Mouse (Mus musculus): ENCODE results near the gene Agpat4. TPM values are rescaled to one million over a fixed set of nuclear protein-coding genes. Genes with fewer than 3 reads are reported as not detected.
"Not testable (repeated sequence)": the region's sequence is repeated elsewhere in the genome, so short reads cannot be mapped to it uniquely, and the experiment has no call there.

The Agpat4 gene
- polyA plus RNA-seq, 1 experiment from 2014 or later = 26.5 TPM

DNA sequence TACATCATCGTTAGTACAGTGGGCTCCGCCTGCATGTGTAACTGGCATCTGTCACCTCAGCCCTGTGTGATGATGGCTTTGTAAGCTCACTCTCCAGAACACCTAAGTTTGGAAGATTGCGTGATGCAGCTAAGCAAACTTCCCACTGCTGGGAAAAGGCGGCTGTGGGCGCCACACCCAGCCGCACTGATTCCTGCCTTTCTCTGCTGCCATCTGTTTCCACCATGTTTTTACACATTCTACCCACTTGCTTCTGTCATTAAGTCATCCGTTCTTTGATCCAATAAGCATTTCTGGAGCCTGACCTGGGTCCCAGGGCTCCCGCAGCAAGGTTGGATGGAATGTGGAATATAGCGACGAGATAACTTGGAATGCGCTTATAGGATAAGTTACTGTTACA is 93.4 kb downstream of the Agpat4 start:
- Histone ChIP-seq H3K36me3 (ENCODE audit: control insufficient read depth, insufficient read depth, low read length) (peaks cover 43% of the 10 kb centered on the region), H3K4me1 (ENCODE audit: control insufficient read depth, insufficient read depth, low read length) (0 out of 2 replicates have a peak, but pooled peaks cover 3% of the 10 kb centered on the region)
- WGBS = 93% methylated on average over 11 of the region's 11 CpGs

DNA sequence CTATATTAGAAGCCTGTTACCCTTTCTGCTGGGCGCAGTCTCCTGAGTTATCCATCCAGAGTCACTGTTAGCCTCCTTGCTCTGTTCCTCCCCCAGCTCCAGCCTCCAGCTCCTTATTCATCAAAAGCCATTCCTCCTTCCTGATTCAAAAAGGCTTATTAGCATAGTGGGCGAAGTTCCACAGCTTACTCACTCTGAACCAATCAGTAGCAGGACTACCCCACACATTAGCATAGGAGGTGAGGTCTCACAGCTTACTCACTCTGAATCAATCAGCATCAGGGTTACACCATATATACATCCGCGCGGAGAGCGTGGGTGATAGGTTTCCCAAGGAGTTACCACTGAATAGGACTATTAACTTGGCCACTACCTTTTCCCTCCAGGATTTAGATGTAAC is 93.8 kb downstream of the Agpat4 start:
- H3K4me3 ChIP-seq (ENCODE audit: low read length) = no peak overlapping the region
- no peaks in the 10 kb centered on the region for H3K4me1 ChIP-seq (ENCODE audit: control insufficient read depth, insufficient read depth, low read length)
- H3K27ac ChIP-seq (ENCODE audit: low read depth, low read length) = no peak overlapping the region
- no peaks in the 10 kb centered on the region for H3K27me3 ChIP-seq (ENCODE audit: control insufficient read depth, insufficient read depth, low read length)
- WGBS = 86% methylated on average over 6 of the region's 6 CpGs
- H3K9ac ChIP-seq (ENCODE audit: low read depth, low read length) = no peak overlapping the region
- no peaks in the 10 kb centered on the region for H3K9me3 ChIP-seq (ENCODE audit: control insufficient read depth, low read length)
- ATAC-seq (ENCODE audit: low FRiP score, low TSS enrichment) = no peak
- no peak overlapping the region for H3K4me2 ChIP-seq (replicated peaks; ENCODE audit: low read depth, low read length)
- H3K36me3 ChIP-seq (ENCODE audit: control insufficient read depth, insufficient read depth, low read length) = peaks cover 47% of the 10 kb centered on the region

More for the DNA sequence above, 93.4 kb downstream of the Agpat4 start:
- Histone ChIP-seq H3K27ac (ENCODE audit: low read depth, low read length) (no peak overlapping the region), H3K4me3 (ENCODE audit: low read length) (no peak overlapping the region), H3K9ac (ENCODE audit: low read depth, low read length) (no peak overlapping the region), H3K27me3 (ENCODE audit: control insufficient read depth, insufficient read depth, low read length) (no peaks in the 10 kb centered on the region), H3K4me2 (replicated peaks; ENCODE audit: low read depth, low read length) (no peak overlapping the region), H3K9me3 (ENCODE audit: control insufficient read depth, low read length) (no peaks in the 10 kb centered on the region)
- no peak for ATAC-seq (ENCODE audit: low FRiP score, low TSS enrichment)

DNA sequence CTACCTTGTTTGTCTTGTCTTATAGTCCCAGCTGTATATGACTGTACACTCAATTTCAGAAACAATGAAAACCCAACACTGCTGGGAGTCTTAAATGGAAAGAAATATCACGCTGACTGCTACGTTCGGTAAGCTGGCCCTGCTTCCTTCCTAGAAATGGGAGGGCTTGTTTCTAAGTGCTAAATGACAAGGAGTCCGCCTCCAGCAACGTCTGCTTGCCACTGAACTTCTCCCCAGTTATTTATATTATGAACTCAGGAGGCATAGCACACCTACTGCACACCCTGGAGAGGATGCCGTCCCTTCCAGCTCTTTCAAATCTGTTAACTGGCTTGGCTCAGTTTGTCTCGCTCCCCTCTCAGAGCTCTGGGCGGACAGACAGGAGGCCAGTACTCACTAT is 94.9 kb downstream of the Agpat4 start:
- no peak overlapping the region for H3K4me3 ChIP-seq (ENCODE audit: low read length)
- H3K36me3 ChIP-seq (ENCODE audit: control insufficient read depth, insufficient read depth, low read length) = peaks cover 56% of the 10 kb centered on the region
- no peak overlapping the region for H3K9ac ChIP-seq (ENCODE audit: low read depth, low read length)
- no peak overlapping the region for H3K4me2 ChIP-seq (replicated peaks; ENCODE audit: low read depth, low read length)
- H3K27ac ChIP-seq (ENCODE audit: low read depth, low read length) = no peak overlapping the region
- no peaks in the 10 kb centered on the region for H3K9me3 ChIP-seq (ENCODE audit: control insufficient read depth, low read length)
- no peak for ATAC-seq (ENCODE audit: low FRiP score, low TSS enrichment)
- 89% methylated on average over 8 of the region's 8 CpGs for WGBS
- H3K4me1 ChIP-seq (ENCODE audit: control insufficient read depth, insufficient read depth, low read length) = no peaks in the 10 kb centered on the region
- H3K27me3 ChIP-seq (ENCODE audit: control insufficient read depth, insufficient read depth, low read length) = no peaks in the 10 kb centered on the region

DNA sequence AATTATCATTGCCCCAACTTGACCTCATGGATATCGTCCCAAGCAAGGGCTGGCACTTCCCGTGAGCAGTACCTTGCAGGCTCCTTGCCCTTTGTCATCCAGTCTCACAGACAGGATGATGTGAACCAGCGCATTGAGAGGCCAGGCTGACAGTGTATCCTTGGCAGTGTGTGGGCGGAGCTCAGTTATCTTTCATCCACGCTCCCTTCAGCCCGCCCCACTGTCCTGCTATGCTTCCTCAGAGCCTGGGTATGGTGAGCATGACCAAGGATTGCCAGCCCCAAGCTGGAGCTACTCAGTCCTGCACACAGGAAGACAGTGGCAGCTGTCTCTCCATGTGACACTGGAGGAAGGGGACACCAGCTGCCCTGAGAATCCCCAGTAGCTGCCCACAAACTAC is 97.7 kb downstream of the Agpat4 start:
- no peak overlapping the region for H3K4me2 ChIP-seq (replicated peaks; ENCODE audit: low read depth, low read length)
- no peaks in the 10 kb centered on the region for H3K9me3 ChIP-seq (ENCODE audit: control insufficient read depth, low read length)
- H3K27ac ChIP-seq (ENCODE audit: low read depth, low read length) = no peak overlapping the region
- peaks cover 63% of the 10 kb centered on the region for H3K36me3 ChIP-seq (ENCODE audit: control insufficient read depth, insufficient read depth, low read length)
- 68% methylated on average over 6 of the region's 6 CpGs for WGBS
- H3K9ac ChIP-seq (ENCODE audit: low read depth, low read length) = no peak overlapping the region
- H3K4me1 ChIP-seq (ENCODE audit: control insufficient read depth, insufficient read depth, low read length) = no peaks in the 10 kb centered on the region
- ATAC-seq (ENCODE audit: low FRiP score, low TSS enrichment) = no peak
- H3K27me3 ChIP-seq (ENCODE audit: control insufficient read depth, insufficient read depth, low read length) = no peaks in the 10 kb centered on the region
- no peak overlapping the region for H3K4me3 ChIP-seq (ENCODE audit: low read length)

DNA sequence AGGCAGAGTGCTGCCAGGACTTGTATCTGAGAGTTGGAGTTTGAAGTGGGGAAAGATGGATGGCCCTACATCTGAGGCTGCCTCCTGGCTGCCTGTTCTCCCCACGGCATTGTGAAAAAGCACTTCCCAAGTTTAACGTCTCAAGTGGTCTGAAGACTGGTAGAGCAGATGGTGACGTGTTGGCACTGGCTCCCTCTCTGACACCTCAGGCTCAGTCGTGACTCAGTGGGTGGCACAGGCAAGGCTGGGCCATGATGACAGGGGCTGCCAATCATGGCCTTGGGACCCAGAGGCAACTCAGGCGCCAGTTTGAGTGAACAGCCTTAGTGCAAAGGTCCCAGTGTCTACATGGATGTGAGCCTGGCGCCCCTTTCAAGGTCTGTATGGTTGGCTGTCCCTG is 103.4 kb downstream of the Agpat4 start:
- 39% methylated on average over 6 of the region's 6 CpGs for WGBS
- peaks cover 46% of the 10 kb centered on the region for H3K36me3 ChIP-seq (ENCODE audit: control insufficient read depth, insufficient read depth, low read length)
- no peak overlapping the region for H3K4me3 ChIP-seq (ENCODE audit: low read length)
- no peaks in the 10 kb centered on the region for H3K9me3 ChIP-seq (ENCODE audit: control insufficient read depth, low read length)
- no peaks in the 10 kb centered on the region for H3K27me3 ChIP-seq (ENCODE audit: control insufficient read depth, insufficient read depth, low read length)
- H3K4me1 ChIP-seq (ENCODE audit: control insufficient read depth, insufficient read depth, low read length) = no peaks in the 10 kb centered on the region
- H3K4me2 ChIP-seq (replicated peaks; ENCODE audit: low read depth, low read length) = no peak overlapping the region
- no peak for ATAC-seq (ENCODE audit: low FRiP score, low TSS enrichment)
- H3K27ac ChIP-seq (ENCODE audit: low read depth, low read length) = no peak overlapping the region
- H3K9ac ChIP-seq (ENCODE audit: low read depth, low read length) = no peak overlapping the region

DNA sequence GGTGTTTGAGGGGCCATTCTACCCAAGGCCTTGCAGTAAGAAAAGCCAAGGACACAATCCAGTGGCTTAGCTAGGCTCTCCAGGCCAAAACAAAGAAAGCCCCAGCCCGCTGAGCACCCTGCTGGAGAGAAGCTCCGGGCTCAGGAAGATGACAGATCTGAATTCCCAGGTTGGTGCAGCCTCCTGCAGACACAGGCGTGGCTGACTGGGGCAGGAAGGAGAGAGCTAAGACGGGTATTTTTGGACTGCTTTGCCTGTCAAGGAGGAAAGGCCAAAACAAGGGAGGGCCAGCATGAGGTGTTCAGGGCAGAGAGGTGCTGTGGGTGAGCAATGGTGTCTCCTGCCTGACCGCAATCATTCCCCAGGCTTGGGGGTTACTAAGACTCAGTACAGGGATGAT is 105.2 kb downstream of the Agpat4 start:
- Histone ChIP-seq H3K4me2 (replicated peaks; ENCODE audit: low read depth, low read length) (no peak overlapping the region), H3K36me3 (ENCODE audit: control insufficient read depth, insufficient read depth, low read length) (peaks cover 50% of the 10 kb centered on the region), H3K4me1 (ENCODE audit: control insufficient read depth, insufficient read depth, low read length) (no peaks in the 10 kb centered on the region), H3K9me3 (ENCODE audit: control insufficient read depth, low read length) (no peaks in the 10 kb centered on the region), H3K27me3 (ENCODE audit: control insufficient read depth, insufficient read depth, low read length) (no peaks in the 10 kb centered on the region), H3K27ac (ENCODE audit: low read depth, low read length) (no peak overlapping the region), H3K4me3 (ENCODE audit: low read length) (no peak overlapping the region), H3K9ac (ENCODE audit: low read depth, low read length) (no peak overlapping the region)
- WGBS = 58% methylated on average over 5 of the region's 5 CpGs
- no peak for ATAC-seq (ENCODE audit: low FRiP score, low TSS enrichment)

DNA sequence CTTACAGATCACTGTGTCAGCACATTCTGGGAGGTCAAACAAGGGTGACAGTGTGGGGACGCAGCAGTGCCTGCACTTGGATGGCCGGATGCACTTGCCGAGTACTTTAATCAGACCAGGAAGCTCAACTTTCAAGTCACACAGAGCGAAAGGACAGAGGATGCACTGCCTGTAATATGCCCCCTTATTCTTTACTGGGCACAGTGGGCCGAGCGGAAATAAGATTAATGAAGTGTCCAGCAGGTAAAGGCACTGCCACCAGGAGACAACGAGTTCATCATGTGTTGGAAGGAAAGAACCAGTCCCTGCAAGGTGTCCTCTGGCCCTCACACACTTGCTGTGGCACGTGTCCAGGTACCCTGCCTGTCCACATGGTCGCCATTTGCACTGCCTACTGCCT is 105.6 kb downstream of the Agpat4 start:
- H3K4me1 ChIP-seq (ENCODE audit: control insufficient read depth, insufficient read depth, low read length) = no peaks in the 10 kb centered on the region
- peak; percentile 34; the same call in 1 of the 2 replicates for ATAC-seq (ENCODE audit: low FRiP score, low TSS enrichment)
- H3K4me3 ChIP-seq (ENCODE audit: low read length) = no peak overlapping the region
- peaks cover 52% of the 10 kb centered on the region for H3K36me3 ChIP-seq (ENCODE audit: control insufficient read depth, insufficient read depth, low read length)
- H3K27ac ChIP-seq (ENCODE audit: low read depth, low read length) = no peak overlapping the region
- H3K4me2 ChIP-seq (replicated peaks; ENCODE audit: low read depth, low read length) = no peak overlapping the region
- 61% methylated on average over 9 of the region's 9 CpGs for WGBS
- H3K27me3 ChIP-seq (ENCODE audit: control insufficient read depth, insufficient read depth, low read length) = no peaks in the 10 kb centered on the region
- no peak overlapping the region for H3K9ac ChIP-seq (ENCODE audit: low read depth, low read length)
- no peaks in the 10 kb centered on the region for H3K9me3 ChIP-seq (ENCODE audit: control insufficient read depth, low read length)

DNA sequence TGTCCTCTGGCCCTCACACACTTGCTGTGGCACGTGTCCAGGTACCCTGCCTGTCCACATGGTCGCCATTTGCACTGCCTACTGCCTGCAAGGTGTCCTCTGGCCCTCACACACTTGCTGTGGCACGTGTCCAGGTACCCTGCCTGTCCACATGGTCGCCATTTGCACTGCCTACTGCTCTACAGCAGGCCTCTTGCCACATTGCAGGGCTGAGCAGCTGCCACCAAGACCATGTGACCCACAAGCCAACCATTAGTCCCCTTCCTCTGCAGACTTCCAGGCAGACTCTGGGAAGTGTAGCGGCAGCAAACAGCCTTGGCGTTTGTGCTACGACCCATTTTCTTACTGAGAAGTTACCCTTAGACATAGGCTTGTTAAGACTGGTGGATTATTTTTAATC is 106.0 kb downstream of the Agpat4 start:
- H3K36me3 ChIP-seq (ENCODE audit: control insufficient read depth, insufficient read depth, low read length) = peaks cover 55% of the 10 kb centered on the region
- WGBS = 87% methylated on average over 5 of the region's 7 CpGs

DNA sequence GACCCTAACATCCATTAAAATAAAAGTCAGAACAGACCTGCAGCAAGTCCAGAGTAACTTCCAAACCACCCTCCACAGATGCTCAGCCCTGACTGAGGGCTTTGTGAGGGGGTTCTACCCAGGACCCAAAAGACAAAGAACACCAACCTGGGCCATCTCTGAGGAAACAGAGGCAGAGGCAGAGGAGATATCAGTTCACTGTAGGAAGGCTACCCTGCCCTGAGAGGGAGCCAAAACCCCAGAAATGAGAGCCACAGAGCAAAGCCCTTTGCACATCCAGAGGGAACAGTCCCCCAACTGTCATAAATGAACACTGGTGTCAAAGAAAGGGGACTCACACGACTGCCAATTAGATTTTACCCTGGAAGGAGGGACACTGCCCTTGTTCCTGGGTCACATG is 106.7 kb downstream of the Agpat4 start:
- Histone ChIP-seq H3K4me3 (ENCODE audit: low read length) (no peak overlapping the region), H3K4me2 (replicated peaks; ENCODE audit: low read depth, low read length) (no peak overlapping the region), H3K36me3 (ENCODE audit: control insufficient read depth, insufficient read depth, low read length) (peaks cover 55% of the 10 kb centered on the region), H3K9me3 (ENCODE audit: control insufficient read depth, low read length) (no peaks in the 10 kb centered on the region), H3K4me1 (ENCODE audit: control insufficient read depth, insufficient read depth, low read length) (no peaks in the 10 kb centered on the region), H3K27ac (ENCODE audit: low read depth, low read length) (no peak overlapping the region), H3K9ac (ENCODE audit: low read depth, low read length) (no peak overlapping the region), H3K27me3 (ENCODE audit: control insufficient read depth, insufficient read depth, low read length) (no peaks in the 10 kb centered on the region)
- ATAC-seq (ENCODE audit: low FRiP score, low TSS enrichment) = no peak
- 40% methylated on average over 1 of the region's 1 CpGs for WGBS

More for the DNA sequence above, 106.0 kb downstream of the Agpat4 start:
- not testable (repeated sequence) for H3K4me1 ChIP-seq (ENCODE audit: control insufficient read depth, insufficient read depth, low read length); H3K27me3 ChIP-seq (ENCODE audit: control insufficient read depth, insufficient read depth, low read length); H3K9me3 ChIP-seq (ENCODE audit: control insufficient read depth, low read length); H3K27ac ChIP-seq (ENCODE audit: low read depth, low read length); H3K4me2 ChIP-seq (replicated peaks; ENCODE audit: low read depth, low read length); ATAC-seq (ENCODE audit: low FRiP score, low TSS enrichment); H3K4me3 ChIP-seq (ENCODE audit: low read length); H3K9ac ChIP-seq (ENCODE audit: low read depth, low read length)

Measured in kidney, embryonic 14.5 days (tissue).